Mouse (Mus musculus): Measurements from ENCODE around the gene Ubqln4. TPM values are rescaled to one million over a fixed set of nuclear protein-coding genes. Genes with fewer than 3 reads are reported as not detected.
A peak's percentile ranks its signal among the peaks of the same experiment; 100 is the strongest.
"Not testable (repeated sequence)": the region's sequence is repeated elsewhere in the genome, so short reads cannot be mapped to it uniquely, and the experiment has no call there.

The Ubqln4 gene
- polyA plus RNA-seq, 1 experiment from 2014 or later, result 46.3 TPM

GRCm38 (mm10) chr3:88572835-88573234, 19.3 kb downstream of the Ubqln4 start:
- Histone ChIP-seq H3K9ac (ENCODE audit: low read depth, low read length) (no peak overlapping the region), H3K36me3 (ENCODE audit: control insufficient read depth, insufficient read depth, low read length) (peaks cover 25% of the 10 kb centered on the region), H3K4me2 (ENCODE audit: low read depth, low read length) (no peak overlapping the region), H3K27ac (replicated peaks; ENCODE audit: low read depth, low read length) (no peak overlapping the region), H3K4me1 (ENCODE audit: control insufficient read depth, insufficient read depth, low read length) (no peaks in the 10 kb centered on the region), H3K9me3 (ENCODE audit: control insufficient read depth, low read length) (no peaks in the 10 kb centered on the region), H3K27me3 (replicated peaks; ENCODE audit: control insufficient read depth, insufficient read depth, low read length) (no peaks in the 10 kb centered on the region), H3K4me3 (ENCODE audit: low read depth, low read length) (no peak overlapping the region)
- DNase-seq (ENCODE audit: low spot score), result no peak
- WGBS, result 74% methylated on average over 2 of the region's 2 CpGs
- ATAC-seq (ENCODE audit: low read depth), result no peak

- WGBS, result 85% methylated on average over 2 of the region's 2 CpGs
- Histone ChIP-seq H3K9ac (ENCODE audit: low read depth, low read length) (no peak overlapping the region), H3K27me3 (replicated peaks; ENCODE audit: control insufficient read depth, insufficient read depth, low read length) (no peaks in the 10 kb centered on the region), H3K4me1 (ENCODE audit: control insufficient read depth, insufficient read depth, low read length) (no peaks in the 10 kb centered on the region), H3K36me3 (ENCODE audit: control insufficient read depth, insufficient read depth, low read length) (peaks cover 15% of the 10 kb centered on the region), H3K27ac (replicated peaks; ENCODE audit: low read depth, low read length) (no peak overlapping the region), H3K9me3 (ENCODE audit: control insufficient read depth, low read length) (no peaks in the 10 kb centered on the region), H3K4me3 (ENCODE audit: low read depth, low read length) (no peak overlapping the region), H3K4me2 (ENCODE audit: low read depth, low read length) (no peak overlapping the region)
- DNase-seq (ENCODE audit: low spot score), result no peak
- no peak for ATAC-seq (ENCODE audit: low read depth)
Measured at GRCm38 (mm10) chr3:88573810-88574209, 20.3 kb downstream of the Ubqln4 start.

DNA sequence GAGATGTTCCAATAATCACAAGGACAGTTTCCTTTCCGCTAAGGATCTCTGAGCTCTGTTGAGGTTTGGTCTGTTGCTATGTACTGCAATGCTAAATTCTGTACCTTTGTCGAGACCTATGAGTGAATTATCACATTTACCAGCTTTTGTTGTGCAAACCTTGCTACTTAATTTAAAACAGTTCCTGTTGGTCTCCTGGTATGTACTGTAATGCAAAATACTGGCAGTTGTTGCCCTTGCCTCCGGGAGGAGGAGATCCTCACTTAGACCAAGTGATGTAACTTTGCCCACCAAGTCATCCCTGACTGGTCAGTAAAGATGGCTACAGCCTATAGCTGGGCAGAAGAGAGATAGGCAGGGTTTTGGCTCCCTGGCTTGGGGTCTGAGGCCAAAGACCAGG, 22.0 kb downstream of the Ubqln4 start, which contains the start of gene Ssr2:
Gene Ssr2 (plus strand): TSS at position 337 of the 400 bp plus-strand sequence.
- Histone ChIP-seq H3K4me1 (ENCODE audit: control insufficient read depth, insufficient read depth, low read length) (peaks cover 8% of the 10 kb centered on the region; the same call in 1 of the 2 replicates), H3K36me3 (ENCODE audit: control insufficient read depth, insufficient read depth, low read length) (no peaks in the 10 kb centered on the region), H3K4me2 (ENCODE audit: low read depth, low read length) (no peak within 1 kb of the TSS), H3K9ac (ENCODE audit: low read depth, low read length) (no peak within 1 kb of the TSS), H3K27ac (replicated peaks; ENCODE audit: low read depth, low read length) (no peak within 1 kb of the TSS), H3K4me3 (ENCODE audit: low read depth, low read length) (no peak within 1 kb of the TSS), H3K9me3 (ENCODE audit: control insufficient read depth, low read length) (no peaks in the 10 kb centered on the region), H3K27me3 (replicated peaks; ENCODE audit: control insufficient read depth, insufficient read depth, low read length) (no peaks in the 10 kb centered on the region)
- 80% methylated on average over 3 of the region's 3 CpGs for WGBS
- DNase-seq (ENCODE audit: low spot score), result no peak
- no peak for ATAC-seq (ENCODE audit: low read depth)

- not testable (repeated sequence) for H3K9ac ChIP-seq (ENCODE audit: low read depth, low read length); H3K4me3 ChIP-seq (ENCODE audit: low read depth, low read length); H3K9me3 ChIP-seq (ENCODE audit: control insufficient read depth, low read length); H3K27me3 ChIP-seq (replicated peaks; ENCODE audit: control insufficient read depth, insufficient read depth, low read length); DNase-seq (ENCODE audit: low spot score); H3K27ac ChIP-seq (replicated peaks; ENCODE audit: low read depth, low read length); ATAC-seq (ENCODE audit: low read depth); H3K4me2 ChIP-seq (ENCODE audit: low read depth, low read length); H3K4me1 ChIP-seq (ENCODE audit: control insufficient read depth, insufficient read depth, low read length)
- 82% methylated on average over 5 of the region's 5 CpGs for WGBS
- peaks cover 21% of the 10 kb centered on the region for H3K36me3 ChIP-seq (ENCODE audit: control insufficient read depth, insufficient read depth, low read length)
Measured at GRCm38 (mm10) chr3:88577846-88578245, 24.3 kb downstream of the Ubqln4 start.

DNA sequence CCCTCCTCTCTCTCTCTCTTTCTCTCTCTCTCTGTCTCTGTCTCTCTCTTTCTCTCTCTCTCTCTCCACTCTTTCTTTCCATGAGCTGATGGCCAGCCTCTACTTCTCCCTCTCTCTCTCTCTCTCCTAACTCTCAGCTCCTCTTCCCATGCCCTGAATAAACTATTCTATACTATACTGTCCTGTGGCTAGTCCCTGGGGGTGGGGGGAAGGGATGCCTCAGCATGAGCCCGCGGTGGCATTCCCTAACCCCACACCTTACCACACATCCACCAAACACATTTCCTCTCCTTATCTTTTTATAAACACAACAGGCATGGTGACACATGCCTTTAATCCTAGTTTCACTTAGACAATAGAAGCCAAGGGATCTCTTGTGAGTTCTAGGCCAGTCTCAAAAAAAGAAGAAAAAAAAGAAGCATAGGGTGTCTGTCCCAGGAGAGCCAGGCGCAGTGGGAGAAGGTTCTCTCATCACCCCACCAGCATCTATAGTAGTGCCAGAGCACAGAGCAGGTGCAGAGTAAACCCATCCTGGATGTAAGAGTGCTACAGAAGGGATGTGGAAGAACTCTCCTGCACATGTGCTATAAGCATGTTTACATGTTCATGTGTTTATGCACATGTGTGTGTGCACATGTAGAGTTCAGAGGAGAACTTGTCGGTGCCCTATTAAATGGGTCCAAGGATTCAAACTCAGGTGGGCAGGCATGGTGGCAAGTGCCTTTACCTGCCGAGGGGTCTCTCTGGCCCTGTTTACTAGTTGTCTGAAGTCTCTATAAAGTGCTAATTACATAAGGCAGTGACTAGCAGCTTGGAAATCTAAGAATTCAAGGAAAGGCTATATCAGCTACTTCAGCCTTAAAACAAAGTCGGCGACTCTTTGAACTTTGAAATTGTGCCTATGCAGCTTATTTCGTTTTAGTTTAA, 25.2 kb downstream of the Ubqln4 start:
- peak overlapping the region; percentile 60 for H3K4me2 ChIP-seq (ENCODE audit: low read depth, low read length)
- no peak for DNase-seq (ENCODE audit: low spot score)
- no peak for ATAC-seq (ENCODE audit: low read depth)
- H3K9ac ChIP-seq (ENCODE audit: low read depth, low read length), result peak overlapping the region; percentile 86; the same call in 1 of the 2 replicates
- 48% methylated on average over 8 of the region's 8 CpGs for WGBS
- peaks cover 8% of the 10 kb centered on the region; the same call in 1 of the 2 replicates for H3K4me1 ChIP-seq (ENCODE audit: control insufficient read depth, insufficient read depth, low read length)
- H3K27ac ChIP-seq (replicated peaks; ENCODE audit: low read depth, low read length), result no peak overlapping the region
- peaks cover 30% of the 10 kb centered on the region for H3K36me3 ChIP-seq (ENCODE audit: control insufficient read depth, insufficient read depth, low read length)
- peak overlapping the region; percentile 81 for H3K4me3 ChIP-seq (ENCODE audit: low read depth, low read length)
- H3K27me3 ChIP-seq (replicated peaks; ENCODE audit: control insufficient read depth, insufficient read depth, low read length), result no peaks in the 10 kb centered on the region
- no peaks in the 10 kb centered on the region for H3K9me3 ChIP-seq (ENCODE audit: control insufficient read depth, low read length)

- no peak overlapping the region; the same call in 1 of the 2 replicates for H3K27ac ChIP-seq (replicated peaks; ENCODE audit: low read depth, low read length)
- peaks cover 8% of the 10 kb centered on the region; the same call in 1 of the 2 replicates for H3K4me1 ChIP-seq (ENCODE audit: control insufficient read depth, insufficient read depth, low read length)
- DNase-seq (ENCODE audit: low spot score) (peak; percentile 93), ATAC-seq (ENCODE audit: low read depth) (peak; percentile 82)
- WGBS, result 1% methylated on average over 33 of the region's 34 CpGs
- H3K4me2 ChIP-seq (ENCODE audit: low read depth, low read length), result peak overlapping the region; percentile 60
- H3K9me3 ChIP-seq (ENCODE audit: control insufficient read depth, low read length), result no peaks in the 10 kb centered on the region
- peaks cover 36% of the 10 kb centered on the region for H3K36me3 ChIP-seq (ENCODE audit: control insufficient read depth, insufficient read depth, low read length)
- H3K4me3 ChIP-seq (ENCODE audit: low read depth, low read length), result peak overlapping the region; percentile 81
- H3K27me3 ChIP-seq (replicated peaks; ENCODE audit: control insufficient read depth, insufficient read depth, low read length), result no peaks in the 10 kb centered on the region
- peak overlapping the region; percentile 86 for H3K9ac ChIP-seq (ENCODE audit: low read depth, low read length)
Measured at GRCm38 (mm10) chr3:88579454-88580117, 26.0 kb downstream of the Ubqln4 start.

- H3K4me3 ChIP-seq (ENCODE audit: low read depth, low read length), result no peak overlapping the region
Measured at GRCm38 (mm10) chr3:88585769-88586168, 32.2 kb downstream of the Ubqln4 start.

GRCm38 (mm10) chr3:88586640-88587039, 33.1 kb downstream of the Ubqln4 start:
- H3K27ac ChIP-seq (replicated peaks; ENCODE audit: low read depth, low read length), result no peak overlapping the region

More at GRCm38 (mm10) chr3:88585769-88586168, 32.2 kb downstream of the Ubqln4 start:
- peaks cover 73% of the 10 kb centered on the region for H3K36me3 ChIP-seq (ENCODE audit: control insufficient read depth, insufficient read depth, low read length)
- DNase-seq (ENCODE audit: low spot score) (no peak), ATAC-seq (ENCODE audit: low read depth) (no peak)
- H3K27me3 ChIP-seq (replicated peaks; ENCODE audit: control insufficient read depth, insufficient read depth, low read length), result no peaks in the 10 kb centered on the region
- H3K9ac ChIP-seq (ENCODE audit: low read depth, low read length), result no peak overlapping the region
- peaks cover 5% of the 10 kb centered on the region; the same call in 1 of the 2 replicates for H3K4me1 ChIP-seq (ENCODE audit: control insufficient read depth, insufficient read depth, low read length)
- no peak overlapping the region for H3K4me2 ChIP-seq (ENCODE audit: low read depth, low read length)
- no peaks in the 10 kb centered on the region for H3K9me3 ChIP-seq (ENCODE audit: control insufficient read depth, low read length)
- 90% methylated on average over 6 of the region's 6 CpGs for WGBS
- no peak overlapping the region for H3K27ac ChIP-seq (replicated peaks; ENCODE audit: low read depth, low read length)

More at GRCm38 (mm10) chr3:88586640-88587039, 33.1 kb downstream of the Ubqln4 start:
- Histone ChIP-seq H3K36me3 (ENCODE audit: control insufficient read depth, insufficient read depth, low read length) (peaks cover 65% of the 10 kb centered on the region), H3K9ac (ENCODE audit: low read depth, low read length) (no peak overlapping the region), H3K4me1 (ENCODE audit: control insufficient read depth, insufficient read depth, low read length) (peaks cover 7% of the 10 kb centered on the region; the same call in 1 of the 2 replicates), H3K4me2 (ENCODE audit: low read depth, low read length) (no peak overlapping the region), H3K9me3 (ENCODE audit: control insufficient read depth, low read length) (no peaks in the 10 kb centered on the region), H3K4me3 (ENCODE audit: low read depth, low read length) (no peak overlapping the region), H3K27me3 (replicated peaks; ENCODE audit: control insufficient read depth, insufficient read depth, low read length) (no peaks in the 10 kb centered on the region)
- ATAC-seq (ENCODE audit: low read depth) (no peak), DNase-seq (ENCODE audit: low spot score) (no peak)
- 92% methylated on average over 5 of the region's 5 CpGs for WGBS
